Mouse (Mus musculus): ENCODE measurements around the gene Ulk4. TPM values are rescaled to one million over a fixed set of nuclear protein-coding genes. Genes with fewer than 3 reads are reported as not detected.
"Not testable (repeated sequence)": the region's sequence is repeated elsewhere in the genome, so short reads cannot be mapped to it uniquely, and the experiment has no call there.

The Ulk4 gene
- polyA plus RNA-seq, 2 experiments: 0.40 to 30.5 TPM

DNA sequence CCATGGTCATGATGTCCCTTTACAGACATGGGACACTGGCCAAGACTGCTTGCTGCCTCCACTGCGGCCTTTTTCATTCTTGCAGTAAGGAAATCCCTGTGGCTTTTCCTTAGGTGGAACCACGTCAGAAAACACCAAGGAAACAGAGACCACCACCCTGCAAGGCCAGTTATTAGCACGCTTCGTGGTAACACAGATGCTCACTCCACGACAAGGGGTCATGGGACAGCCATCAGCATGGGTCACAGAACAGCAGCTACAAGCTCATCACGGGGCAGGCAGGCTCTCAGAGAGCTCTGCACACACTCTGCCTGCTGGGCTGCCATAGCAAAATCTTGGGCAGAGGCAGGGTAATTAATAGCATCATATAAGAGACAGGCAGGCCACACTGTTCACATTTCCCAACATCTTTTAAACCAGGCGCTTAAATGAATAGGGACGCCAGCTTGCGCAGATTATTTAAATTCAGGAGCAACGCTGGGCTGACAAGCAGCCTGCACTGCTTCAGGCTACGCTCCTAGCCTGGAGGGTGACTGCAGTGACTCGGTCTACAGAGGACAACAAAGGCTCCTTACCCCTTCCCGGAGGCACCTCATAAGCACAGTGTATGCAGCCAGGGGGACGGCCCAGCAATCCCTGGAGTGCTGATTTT lies 72.7 kb downstream of the Ulk4 start:
- Histone ChIP-seq H3K4me3 (ENCODE audit: insufficient read depth in 1 of 2, low read depth in 2 of 2, low read length in 2 of 2) (no peak overlapping the region), H3K9me3 (ENCODE audit: control insufficient read depth, low read length) (no peaks in the 10 kb centered on the region; the same call in 1 of the 2 replicates), H3K9ac (replicated peaks) (no peak overlapping the region), H3K4me2 (ENCODE audit: low read depth) (no peak overlapping the region), H3K27me3 (ENCODE audit: control insufficient read depth, insufficient read depth, low read length) (no peaks in the 10 kb centered on the region), H3K4me1 (replicated peaks; ENCODE audit: control insufficient read depth in 2 of 2, insufficient read depth in 2 of 2, low read length in 1 of 2) (no peaks in the 10 kb centered on the region), H3K36me3 (replicated peaks; ENCODE audit: control insufficient read depth, insufficient read depth, low read depth) (no peaks in the 10 kb centered on the region), H3K27ac (no peak overlapping the region)
- no peak for ATAC-seq (ENCODE audit: insufficient read depth)
- 71% methylated on average over 14 of the region's 14 CpGs for WGBS (ENCODE audit: insufficient replicate concordance)
- no peak for DNase-seq (ENCODE audit: low read depth in 3 of 3, low spot score in 3 of 3)
- no peak for TF ChIP-seq CTCF (IDR thresholded peaks at IDR 0.05; ENCODE audit: low read depth)
- no peak for TF ChIP-seq EP300 (IDR thresholded peaks at IDR 0.05; ENCODE audit: low read depth)

DNA sequence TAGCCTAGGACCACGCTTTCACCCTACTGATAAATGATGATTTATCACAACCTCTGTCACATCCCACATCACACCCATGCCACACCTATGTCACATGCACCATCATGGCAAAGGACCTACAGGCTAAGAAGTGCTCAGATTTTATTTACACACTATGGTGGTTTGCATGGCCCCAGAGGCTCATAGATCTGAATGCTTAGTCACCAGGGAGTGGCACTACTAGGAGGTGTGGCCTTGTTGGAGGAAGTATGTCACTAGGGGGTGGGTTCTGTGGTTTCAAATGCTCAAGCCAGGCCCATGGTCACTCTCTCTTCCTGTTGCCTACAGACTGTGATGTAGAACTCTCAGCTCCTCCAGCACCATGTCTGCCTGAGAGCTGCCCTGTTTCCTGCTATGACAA lies 73.3 kb downstream of the Ulk4 start:
- TF ChIP-seq EP300 (IDR thresholded peaks at IDR 0.05; ENCODE audit: low read depth) (no peak), CTCF (IDR thresholded peaks at IDR 0.05; ENCODE audit: low read depth) (no peak)
- Histone ChIP-seq H3K36me3 (replicated peaks; ENCODE audit: control insufficient read depth, insufficient read depth, low read depth) (no peaks in the 10 kb centered on the region), H3K9me3 (ENCODE audit: control insufficient read depth, low read length) (no peaks in the 10 kb centered on the region), H3K9ac (replicated peaks) (no peak overlapping the region), H3K4me2 (ENCODE audit: low read depth) (no peak overlapping the region), H3K27me3 (ENCODE audit: control insufficient read depth, insufficient read depth, low read length) (no peaks in the 10 kb centered on the region), H3K27ac (no peak overlapping the region), H3K4me1 (replicated peaks; ENCODE audit: control insufficient read depth in 2 of 2, insufficient read depth in 2 of 2, low read length in 1 of 2) (no peaks in the 10 kb centered on the region), H3K4me3 (ENCODE audit: insufficient read depth in 1 of 2, low read depth in 2 of 2, low read length in 2 of 2) (no peak overlapping the region)
- ATAC-seq (ENCODE audit: insufficient read depth) (no peak), DNase-seq (ENCODE audit: low read depth in 3 of 3, low spot score in 3 of 3) (no peak)
- 72% methylated on average over 1 of the region's 1 CpGs for WGBS (ENCODE audit: insufficient replicate concordance)

- H3K27ac ChIP-seq; DNase-seq (ENCODE audit: low read depth in 3 of 3, low spot score in 3 of 3); H3K36me3 ChIP-seq (replicated peaks; ENCODE audit: control insufficient read depth, insufficient read depth, low read depth); H3K4me1 ChIP-seq (replicated peaks; ENCODE audit: control insufficient read depth in 2 of 2, insufficient read depth in 2 of 2, low read length in 1 of 2); H3K9me3 ChIP-seq (ENCODE audit: control insufficient read depth, low read length); H3K4me2 ChIP-seq (ENCODE audit: low read depth); ATAC-seq (ENCODE audit: insufficient read depth); H3K27me3 ChIP-seq (ENCODE audit: control insufficient read depth, insufficient read depth, low read length); H3K9ac ChIP-seq (replicated peaks); H3K4me3 ChIP-seq (ENCODE audit: insufficient read depth in 1 of 2, low read depth in 2 of 2, low read length in 2 of 2): not testable (repeated sequence)
- WGBS (ENCODE audit: insufficient replicate concordance): 72% methylated on average over 5 of the region's 5 CpGs
Observed at GRCm38 (mm10) chr9:121199146-121199685, 77.8 kb downstream of the Ulk4 start.

DNA sequence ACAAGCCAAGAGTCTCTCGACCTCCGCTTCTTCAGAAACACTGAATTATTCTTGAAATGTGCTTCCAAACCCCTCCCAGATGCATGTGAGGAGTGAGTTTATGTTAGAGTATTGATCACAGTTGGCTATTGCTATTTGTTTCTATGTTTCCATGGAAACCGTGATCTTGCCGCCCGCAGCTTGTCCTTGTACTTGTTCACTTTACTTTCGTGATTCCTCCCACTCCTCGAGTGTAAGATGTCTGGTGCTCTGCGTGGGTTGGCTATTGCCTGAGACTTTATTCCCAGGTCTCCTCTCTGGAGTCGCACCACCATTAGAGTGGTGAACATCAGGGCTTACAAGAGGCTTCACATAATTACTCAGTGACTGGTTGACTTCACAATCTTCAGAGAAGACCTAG lies 80.5 kb downstream of the Ulk4 start:
- no peak for ATAC-seq (ENCODE audit: insufficient read depth)
- H3K4me3 ChIP-seq (ENCODE audit: insufficient read depth in 1 of 2, low read depth in 2 of 2, low read length in 2 of 2): no peak overlapping the region
- peaks cover 3% of the 10 kb centered on the region; the same call in 1 of the 2 replicates for H3K9me3 ChIP-seq (ENCODE audit: control insufficient read depth, low read length)
- no peak for DNase-seq (ENCODE audit: low read depth in 3 of 3, low spot score in 3 of 3)
- H3K27me3 ChIP-seq (ENCODE audit: control insufficient read depth, insufficient read depth, low read length): no peaks in the 10 kb centered on the region
- H3K27ac ChIP-seq: no peak overlapping the region
- no peak overlapping the region for H3K9ac ChIP-seq (replicated peaks)
- no peaks in the 10 kb centered on the region for H3K36me3 ChIP-seq (replicated peaks; ENCODE audit: control insufficient read depth, insufficient read depth, low read depth)
- 64% methylated on average over 9 of the region's 9 CpGs for WGBS (ENCODE audit: insufficient replicate concordance)
- TF ChIP-seq EP300 (IDR thresholded peaks at IDR 0.05; ENCODE audit: low read depth): no peak
- TF ChIP-seq CTCF (IDR thresholded peaks at IDR 0.05; ENCODE audit: low read depth): no peak
- H3K4me1 ChIP-seq (replicated peaks; ENCODE audit: control insufficient read depth in 2 of 2, insufficient read depth in 2 of 2, low read length in 1 of 2): no peaks in the 10 kb centered on the region
- no peak overlapping the region for H3K4me2 ChIP-seq (ENCODE audit: low read depth)

GRCm38 (mm10) chr9:121195106-121195505 lies 81.9 kb downstream of the Ulk4 start:
- Histone ChIP-seq H3K4me3 (ENCODE audit: insufficient read depth in 1 of 2, low read depth in 2 of 2, low read length in 2 of 2) (no peak overlapping the region), H3K9ac (replicated peaks) (no peak overlapping the region), H3K4me1 (replicated peaks; ENCODE audit: control insufficient read depth in 2 of 2, insufficient read depth in 2 of 2, low read length in 1 of 2) (no peaks in the 10 kb centered on the region), H3K4me2 (ENCODE audit: low read depth) (no peak overlapping the region), H3K27ac (no peak overlapping the region), H3K36me3 (replicated peaks; ENCODE audit: control insufficient read depth, insufficient read depth, low read depth) (no peaks in the 10 kb centered on the region), H3K9me3 (ENCODE audit: control insufficient read depth, low read length) (peaks cover 3% of the 10 kb centered on the region; the same call in 1 of the 2 replicates), H3K27me3 (ENCODE audit: control insufficient read depth, insufficient read depth, low read length) (no peaks in the 10 kb centered on the region)
- TF ChIP-seq CTCF (IDR thresholded peaks at IDR 0.05; ENCODE audit: low read depth): no peak
- no peak for TF ChIP-seq EP300 (IDR thresholded peaks at IDR 0.05; ENCODE audit: low read depth)
- no peak for ATAC-seq (ENCODE audit: insufficient read depth)
- 91% methylated on average over 4 of the region's 4 CpGs for WGBS (ENCODE audit: insufficient replicate concordance)
- DNase-seq (ENCODE audit: low read depth in 3 of 3, low spot score in 3 of 3): no peak
